Mouse (Mus musculus): ENCODE measurements at regions not wholly inside any gene's neighbourhood (a gene's known extent, or its start where the extent isn't known, plus 50 kb on each side); places are given as distances from the start of the nearest gene placed in this dataset.

- TF ChIP-seq CTCF (IDR thresholded peaks at IDR 0.05; ENCODE audit: extremely low read depth, insufficient read depth, insufficient read length, insufficient replicate concordance) (no peak), POLR2A (IDR thresholded peaks at IDR 0.05; ENCODE audit: low read depth, low read length) (no peak)
Observed at GRCm38 (mm10) chr4:48746237-48746636, 82.9 kb downstream of the Cavin4 start.

Data from spleen, adult 2 months (tissue).